Mouse (Mus musculus) heart, embryonic 14.5 days (tissue): Measurements from ENCODE around the gene Dctpp1. TPM values are rescaled to one million over a fixed set of nuclear protein-coding genes. Genes with fewer than 3 reads are reported as not detected.
"Not testable (repeated sequence)": the region's sequence is repeated elsewhere in the genome, so short reads cannot be mapped to it uniquely, and the experiment has no call there.

ENCODE experiments used
- ATAC-seq: fragments of 200-750 bp; cut with Nextera tagmentation; 2 replicates; pipeline ENCODE4 v1.8.0; 2017; ENCODE audit warnings: low read depth, moderate TSS enrichment; ENCODE audit not compliant: insufficient number of reproducible peaks, insufficient read depth, low FRiP score
- H3K27ac ChIP-seq, 2 experiments: fragments of 200-500 bp in 1 of 2; fragments of 300-500 bp in 1 of 2; sonication (generic) in 1 of 2; replicated peaks in 1 of 2; 2 replicates each; pipeline ENCODE4 v1.5.1; 2012 to 2014; ENCODE audit warnings: low read depth in 2 of 2, low read length in 2 of 2, control low read depth in 1 of 2, mild to moderate bottlenecking in 1 of 2, mixed read lengths in 1 of 2; ENCODE audit not compliant: control insufficient read depth in 1 of 2, insufficient read depth in 1 of 2
- H3K27me3 ChIP-seq: fragments of 300-500 bp; sonication (generic); 2 replicates; pipeline ENCODE4 v1.6.1; 2014; ENCODE audit warnings: mild to moderate bottlenecking, low read length, control low read depth; ENCODE audit not compliant: control insufficient read depth, insufficient read depth
- H3K36me3 ChIP-seq: fragments of 300-500 bp; sonication (generic); 2 replicates; pipeline ENCODE4 v1.6.1; 2014; ENCODE audit warnings: mild to moderate bottlenecking, control low read depth, low read length, mixed read lengths; ENCODE audit not compliant: control insufficient read depth, insufficient read depth
- H3K4me1 ChIP-seq, 2 experiments: fragments of 200-500 bp in 1 of 2; fragments of 300-500 bp in 1 of 2; sonication (generic) in 1 of 2; 2 replicates each; pipeline ENCODE4 v1.6.1; 2012 to 2014; ENCODE audit warnings: low read length in 2 of 2, control low read depth in 1 of 2, mixed read lengths in 1 of 2; ENCODE audit not compliant: control insufficient read depth in 2 of 2, insufficient read depth in 2 of 2
- H3K4me2 ChIP-seq: fragments of 300-500 bp; sonication (generic); 2 replicates; pipeline ENCODE4 v1.6.1; 2014; ENCODE audit warnings: mild to moderate bottlenecking, low read length
- H3K4me3 ChIP-seq, 2 experiments: fragments of 200-500 bp in 1 of 2; fragments of 300-500 bp in 1 of 2; sonication (generic) in 1 of 2; 2 replicates each; pipeline ENCODE4 v1.5.1; 2012 to 2014; ENCODE audit warnings: low read length in 2 of 2, mild to moderate bottlenecking in 2 of 2, control low read depth in 1 of 2, low read depth in 1 of 2, moderate library complexity in 1 of 2; ENCODE audit not compliant: control insufficient read depth in 1 of 2, insufficient read depth in 1 of 2
- H3K9ac ChIP-seq: fragments of 300-500 bp; sonication (generic); 2 replicates; pipeline ENCODE4 v1.6.1; 2014; ENCODE audit warnings: mild to moderate bottlenecking, low read length
- H3K9me3 ChIP-seq: fragments of 300-500 bp; sonication (generic); 2 replicates; pipeline ENCODE4 v1.6.1; 2016; ENCODE audit warnings: low read length, control low read depth; ENCODE audit not compliant: control insufficient read depth
- WGBS: fragments of 180-500 bp; shearing (Covaris S2); extraction: QIAGEN DNeasy Blood & Tissue Kit; methylation state at CpG from one replicate; pipeline ENCODE4 v1.1.7; 2014; 5-methylcytosine and 5-hydroxymethylcytosine counted together
- polyA plus RNA-seq: library from polyadenylated mRNA; unstranded; fragments of >200 nt; fragmentation: Nextera tagmentation; extraction: Ambion mirVana; gene quantifications from 2 replicates; pipeline ENCODE4 v1.2.1, GENCODE M21; 2014

Gene Dctpp1
- polyA plus RNA-seq, 1 experiment from 2014 or later, result 172 TPM

- Histone ChIP-seq H3K27me3 (no peaks in the 10 kb centered on the region), H3K4me1 (peaks cover 0 to 7% of the 10 kb centered on the region in 2 experiments; a peak in 2 of 4 replicates), H3K4me3 (peak overlapping the region; percentile 67 to 76), H3K9ac (peak overlapping the region; percentile 85), H3K36me3 (peaks cover 36% of the 10 kb centered on the region), H3K4me2 (peak overlapping the region; percentile 82), H3K27ac (peak overlapping the region; percentile 79 to 85), H3K9me3 (no peaks in the 10 kb centered on the region)
- ATAC-seq, result no peak
- 80% methylated on average over 6 of the region's 6 CpGs for WGBS
Observed at GRCm38 (mm10) chr7:127253341-127253740, 7.2 kb downstream of the Dctpp1 start.

GRCm38 (mm10) chr7:127252414-127252813, 8.1 kb downstream of the Dctpp1 start:
- WGBS, result 91% methylated on average over 2 of the region's 2 CpGs
- no peaks in the 10 kb centered on the region for H3K9me3 ChIP-seq
- no peak overlapping the region for H3K4me3 ChIP-seq
- no peak overlapping the region for H3K27ac ChIP-seq
- H3K9ac ChIP-seq, result no peak overlapping the region
- ATAC-seq, result no peak
- H3K27me3 ChIP-seq, result no peaks in the 10 kb centered on the region
- H3K4me1 ChIP-seq, result peaks cover 0 to 7% of the 10 kb centered on the region in 2 experiments; a peak in 2 of 4 replicates
- no peak overlapping the region for H3K4me2 ChIP-seq
- peaks cover 41% of the 10 kb centered on the region for H3K36me3 ChIP-seq

- H3K9me3 ChIP-seq, H3K9ac ChIP-seq, H3K27me3 ChIP-seq, H3K27ac ChIP-seq, H3K4me3 ChIP-seq, ATAC-seq, H3K4me2 ChIP-seq: not testable (repeated sequence)
- Histone ChIP-seq H3K4me1 (peaks cover 0 to 11% of the 10 kb centered on the region in 2 experiments; a peak in 3 of 4 replicates), H3K36me3 (peaks cover 41% of the 10 kb centered on the region)
- 92% methylated on average over 8 of the region's 8 CpGs for WGBS
Observed at GRCm38 (mm10) chr7:127250511-127250910, 10.0 kb downstream of the Dctpp1 start.

- WGBS, result 11% methylated on average over 31 of the region's 33 CpGs
- ATAC-seq, result peak; percentile 75
- H3K36me3 ChIP-seq, result peaks cover 30% of the 10 kb centered on the region
Observed at GRCm38 (mm10) chr7:127244658-127245510, 15.6 kb downstream of the Dctpp1 start.

GRCm38 (mm10) chr7:127243870-127244657, 16.4 kb downstream of the Dctpp1 start, which contains the start of gene Zfp771:
TSS of gene Zfp771 (plus strand) at chr7:127244274.
- peaks cover 7 to 19% of the 10 kb centered on the region in 2 experiments; a peak in 3 of 4 replicates for H3K4me1 ChIP-seq
- H3K9me3 ChIP-seq, result no peaks in the 10 kb centered on the region; the same call in 1 of the 2 replicates
- H3K27ac ChIP-seq, result peak within 1 kb of the TSS; percentile 87 to 90
- H3K4me3 ChIP-seq, result peak within 1 kb of the TSS; percentile 86 to 97
- H3K36me3 ChIP-seq, result peaks cover 25% of the 10 kb centered on the region
- peak; percentile 93 for ATAC-seq
- H3K9ac ChIP-seq, result peak within 1 kb of the TSS; percentile 94
- no peaks in the 10 kb centered on the region for H3K27me3 ChIP-seq
- peak within 1 kb of the TSS; percentile 90 for H3K4me2 ChIP-seq
- 1% methylated on average over 54 of the region's 56 CpGs for WGBS

More at GRCm38 (mm10) chr7:127244658-127245510, 15.6 kb downstream of the Dctpp1 start:
- Histone ChIP-seq H3K27ac (peak overlapping the region; percentile 87 to 90), H3K27me3 (no peaks in the 10 kb centered on the region), H3K4me2 (peak overlapping the region; percentile 90), H3K9ac (peak overlapping the region; percentile 94), H3K9me3 (no peaks in the 10 kb centered on the region; the same call in 1 of the 2 replicates), H3K4me1 (peaks cover 7 to 19% of the 10 kb centered on the region in 2 experiments; a peak in 3 of 4 replicates), H3K4me3 (peak overlapping the region; percentile 86 to 97)

GRCm38 (mm10) chr7:127243361-127243867, 17.1 kb downstream of the Dctpp1 start:
- H3K4me2 ChIP-seq, result peak overlapping the region; percentile 90
- no peaks in the 10 kb centered on the region; the same call in 1 of the 2 replicates for H3K9me3 ChIP-seq
- H3K4me3 ChIP-seq, result peak overlapping the region in 1 of 2 experiments; percentile 86; a peak in 2 of 4 replicates
- ATAC-seq, result no peak
- peak overlapping the region; percentile 40 to 90 for H3K27ac ChIP-seq
- H3K4me1 ChIP-seq, result peaks cover 7 to 19% of the 10 kb centered on the region in 2 experiments; a peak in 3 of 4 replicates
- no peaks in the 10 kb centered on the region for H3K27me3 ChIP-seq
- peaks cover 28% of the 10 kb centered on the region for H3K36me3 ChIP-seq
- 37% methylated on average over 2 of the region's 2 CpGs for WGBS
- peak overlapping the region; percentile 94 for H3K9ac ChIP-seq

- Histone ChIP-seq H3K4me2 (no peak overlapping the region), H3K27ac (no peak overlapping the region), H3K4me3 (no peak overlapping the region), H3K9me3 (no peaks in the 10 kb centered on the region), H3K4me1 (peaks cover 10 to 26% of the 10 kb centered on the region in 2 experiments), H3K27me3 (no peaks in the 10 kb centered on the region), H3K9ac (no peak overlapping the region), H3K36me3 (peaks cover 58% of the 10 kb centered on the region)
- ATAC-seq, result no peak
- 95% methylated on average over 2 of the region's 2 CpGs for WGBS
Observed at GRCm38 (mm10) chr7:127234777-127235176, 25.7 kb downstream of the Dctpp1 start.
